Mouse (Mus musculus): ENCODE measurements around the gene Kank1.

DNA sequence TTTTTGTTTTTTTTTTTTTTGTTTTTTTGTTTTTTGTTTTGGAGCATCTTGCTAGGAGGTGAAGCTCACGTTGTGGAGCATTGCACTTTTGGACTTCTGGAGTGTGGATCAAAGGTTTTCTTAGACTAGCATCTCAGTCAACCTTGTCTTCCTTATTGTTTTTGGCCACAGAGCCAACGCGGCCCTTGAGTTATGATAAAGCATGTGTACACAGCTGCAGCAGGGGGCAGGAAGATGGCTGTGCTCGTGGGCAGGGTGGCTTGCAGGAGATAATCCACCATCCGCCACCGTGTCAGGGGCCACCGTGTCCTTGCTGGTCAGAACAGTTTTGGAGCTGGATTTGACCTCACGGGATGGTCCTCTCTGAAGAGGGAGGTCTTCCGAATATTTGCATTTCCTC, 29.4 kb downstream of the Kank1 start:
- TF ChIP-seq POLR2A (IDR thresholded peaks at IDR 0.05; ENCODE audit: extremely low read depth, insufficient read depth, low read length): no peak
- TF ChIP-seq CTCF (IDR thresholded peaks at IDR 0.05; ENCODE audit: low read depth, low read length): no peak
